Mouse (Mus musculus) testis, adult 2 months (tissue): ENCODE results near the gene Adamts15. TPM values are rescaled to one million over a fixed set of nuclear protein-coding genes. Genes with fewer than 3 reads are reported as not detected.

Experiments used
- H3K27ac ChIP-seq: fragments of 200-500 bp; 2 replicates; pipeline ENCODE4 v1.5.1; 2012; ENCODE audit warnings: low read depth, low read length; ENCODE audit not compliant: control insufficient read depth, insufficient read depth
- H3K27me3 ChIP-seq: fragments of 200-500 bp; 2 replicates; pipeline ENCODE4 v1.6.1; 2012; ENCODE audit warnings: mild to moderate bottlenecking, low read length, moderate library complexity; ENCODE audit not compliant: control insufficient read depth, insufficient read depth
- H3K36me3 ChIP-seq: fragments of 200-500 bp; 2 replicates; pipeline ENCODE4 v1.6.1; 2012; ENCODE audit warnings: mild to moderate bottlenecking, low read length; ENCODE audit not compliant: control insufficient read depth, insufficient read depth
- H3K4me1 ChIP-seq: fragments of 200-500 bp; 2 replicates; pipeline ENCODE4 v1.6.1; 2012; ENCODE audit warnings: low read length; ENCODE audit not compliant: control insufficient read depth, insufficient read depth
- H3K4me3 ChIP-seq: fragments of 200-500 bp; 2 replicates; pipeline ENCODE4 v1.5.1; 2012; ENCODE audit warnings: low read depth, mild to moderate bottlenecking, low read length, moderate library complexity, mixed read lengths; ENCODE audit not compliant: control insufficient read depth
- CTCF ChIP-seq: fragments of 200-500 bp; IDR thresholded peaks from 2 replicates; pipeline ENCODE4 v1.5.1; 2012; ENCODE audit warnings: low read depth, mild to moderate bottlenecking, inconsistent platforms, low read length, moderate library complexity; ENCODE audit not compliant: control insufficient read depth, insufficient read depth, insufficient replicate concordance
- POLR2A ChIP-seq: fragments of 200-500 bp; IDR thresholded peaks from 2 replicates; pipeline ENCODE4 v1.6.1; 2012; ENCODE audit warnings: low read depth, mild to moderate bottlenecking, inconsistent platforms, low read length, moderate library complexity; ENCODE audit not compliant: control insufficient read depth
- polyA plus RNA-seq: library from polyadenylated mRNA; depleted of rRNA; stranded (reverse); fragments of >200 nt; gene quantifications from 2 replicates; pipeline ENCODE4 v1.2.3, GENCODE M21; 2012; rRNA removed

Gene Adamts15
- polyA plus RNA-seq, 1 experiment, result 0.58 TPM

- Histone ChIP-seq H3K4me3 (no peak overlapping the region), H3K36me3 (no peaks in the 10 kb centered on the region), H3K27me3 (no peaks in the 10 kb centered on the region), H3K4me1 (no peaks in the 10 kb centered on the region), H3K27ac (no peak overlapping the region)
- TF ChIP-seq CTCF (no peak), POLR2A (no peak)
These were observed 42.3 kb downstream of the Adamts15 start for GRCm38 (mm10) chr9:30879947-30880273.

GRCm38 (mm10) chr9:30879248-30879946 is 42.9 kb downstream of the Adamts15 start:
- TF ChIP-seq CTCF (no peak), POLR2A (no peak)
- Histone ChIP-seq H3K27ac (no peak overlapping the region), H3K4me1 (no peaks in the 10 kb centered on the region), H3K4me3 (no peak overlapping the region), H3K27me3 (no peaks in the 10 kb centered on the region), H3K36me3 (no peaks in the 10 kb centered on the region)

GRCm38 (mm10) chr9:30876552-30876951 is 45.7 kb downstream of the Adamts15 start:
- no peak overlapping the region for H3K4me3 ChIP-seq
- H3K27ac ChIP-seq, result no peak overlapping the region
- H3K36me3 ChIP-seq, result no peaks in the 10 kb centered on the region
- H3K27me3 ChIP-seq, result no peaks in the 10 kb centered on the region
- H3K4me1 ChIP-seq, result no peaks in the 10 kb centered on the region
- TF ChIP-seq POLR2A, result no peak
- no peak for TF ChIP-seq CTCF

GRCm38 (mm10) chr9:30855837-30856236 is 66.4 kb downstream of the Adamts15 start:
- H3K27me3 ChIP-seq, result no peaks in the 10 kb centered on the region
- no peaks in the 10 kb centered on the region for H3K36me3 ChIP-seq

GRCm38 (mm10) chr9:30851841-30852240 is 70.4 kb downstream of the Adamts15 start:
- H3K4me1 ChIP-seq, result no peaks in the 10 kb centered on the region
- H3K27me3 ChIP-seq, result no peaks in the 10 kb centered on the region
- H3K36me3 ChIP-seq, result no peaks in the 10 kb centered on the region
- no peak for TF ChIP-seq POLR2A
- no peak for TF ChIP-seq CTCF
- H3K27ac ChIP-seq, result no peak overlapping the region
- H3K4me3 ChIP-seq, result no peak overlapping the region

More at GRCm38 (mm10) chr9:30855837-30856236, 66.4 kb downstream of the Adamts15 start:
- TF ChIP-seq CTCF (no peak), POLR2A (no peak)
- H3K4me3 ChIP-seq, result no peak overlapping the region
- H3K4me1 ChIP-seq, result no peaks in the 10 kb centered on the region
- no peak overlapping the region for H3K27ac ChIP-seq

GRCm38 (mm10) chr9:30849951-30850350 is 72.3 kb downstream of the Adamts15 start:
- no peaks in the 10 kb centered on the region for H3K4me1 ChIP-seq
- no peaks in the 10 kb centered on the region for H3K36me3 ChIP-seq
- H3K27ac ChIP-seq, result no peak overlapping the region
- no peak overlapping the region for H3K4me3 ChIP-seq
- TF ChIP-seq POLR2A (no peak), CTCF (no peak)
- H3K27me3 ChIP-seq, result no peaks in the 10 kb centered on the region

- TF ChIP-seq POLR2A (no peak), CTCF (no peak)
- Histone ChIP-seq H3K27ac (no peak overlapping the region), H3K36me3 (no peaks in the 10 kb centered on the region)
These were observed 72.8 kb downstream of the Adamts15 start for GRCm38 (mm10) chr9:30849444-30849843.

More at GRCm38 (mm10) chr9:30849444-30849843, 72.8 kb downstream of the Adamts15 start:
- H3K4me1 ChIP-seq, result no peaks in the 10 kb centered on the region
- no peaks in the 10 kb centered on the region for H3K27me3 ChIP-seq
- no peak overlapping the region for H3K4me3 ChIP-seq

Other genes starting within 250 kb of the Adamts15 start
- gene Adamts8, start 20.1 kb upstream of the Adamts15 start, polyA plus RNA-seq, result 0.28 and 0.29 TPM in 2 replicates
- 35.8 and 40.7 TPM in 2 replicates for gene Zbtb44, start 108.2 kb upstream of the Adamts15 start, polyA plus RNA-seq
- gene St14, start 209.4 kb upstream of the Adamts15 start, polyA plus RNA-seq, result 0.14 and 2.5 TPM in 2 replicates